Mouse (Mus musculus): ENCODE measurements around the gene Lrch4. TPM values are rescaled to one million over a fixed set of nuclear protein-coding genes. Genes with fewer than 3 reads are reported as not detected.

The Lrch4 gene
- polyA plus RNA-seq, 1 experiment from 2014 or later, result 42.6 TPM

GRCm38 (mm10) chr5:137631591-137631990 is 2.7 kb downstream of the Lrch4 start:
- peak overlapping the region; percentile 64 for H3K4me2 ChIP-seq (ENCODE audit: low read length)
- WGBS, result 53% methylated on average over 4 of the region's 4 CpGs
- H3K27ac ChIP-seq, result peak overlapping the region; percentile 96
- TF ChIP-seq CTCF (IDR thresholded peaks at IDR 0.05; ENCODE audit: low read depth), result no peak
- ATAC-seq (replicated peaks; ENCODE audit: low FRiP score, low read depth) (no peak), DNase-seq (ENCODE audit: low spot score) (no peak)
- peaks cover 27% of the 10 kb centered on the region; the same call in 1 of the 2 replicates for H3K36me3 ChIP-seq (ENCODE audit: insufficient read depth, low read length)
- peak overlapping the region; percentile 78; the same call in 1 of the 2 replicates for H3K9ac ChIP-seq (ENCODE audit: low read depth, low read length)
- no peaks in the 10 kb centered on the region for H3K27me3 ChIP-seq (ENCODE audit: insufficient read depth, low read length)
- H3K4me1 ChIP-seq (replicated peaks; ENCODE audit: insufficient read depth, low read length), result peaks cover 23% of the 10 kb centered on the region; the same call in 1 of the 2 replicates
- H3K9me3 ChIP-seq (replicated peaks; ENCODE audit: low read length), result no peaks in the 10 kb centered on the region
- H3K4me3 ChIP-seq (replicated peaks; ENCODE audit: low read depth, low read length), result peak overlapping the region; percentile 74; the same call in 1 of the 2 replicates

DNA sequence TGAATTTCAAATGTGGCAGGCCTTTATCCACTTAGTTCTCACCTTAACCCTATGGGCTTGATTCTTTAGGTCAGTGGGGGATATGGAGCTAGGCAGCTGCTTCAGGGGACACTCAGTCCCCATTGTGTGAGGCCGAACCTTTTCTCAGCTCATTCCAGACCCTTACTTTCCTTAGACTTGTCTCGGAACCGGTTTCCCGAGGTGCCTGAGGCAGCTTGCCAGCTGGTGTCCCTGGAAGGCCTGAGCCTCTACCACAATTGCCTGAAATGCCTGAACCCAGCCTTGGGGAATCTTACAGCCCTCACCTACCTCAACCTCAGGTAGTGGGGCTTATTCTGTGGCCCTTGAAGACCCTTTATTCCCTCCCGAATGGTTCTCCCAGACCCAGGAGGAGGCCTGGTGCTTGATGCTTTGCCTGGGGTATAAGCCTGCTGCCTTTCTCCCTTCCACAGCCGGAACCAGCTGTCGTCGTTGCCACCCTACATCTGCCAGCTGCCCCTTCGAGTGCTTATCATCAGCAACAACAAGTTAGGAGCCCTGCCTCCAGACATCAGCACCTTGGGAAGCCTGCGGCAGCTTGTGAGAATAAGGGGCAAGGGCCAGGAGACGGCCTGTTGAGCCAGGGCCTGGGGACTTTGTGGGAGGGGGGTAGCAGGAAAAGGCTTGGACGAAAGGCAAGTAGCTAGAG is 4.6 kb downstream of the Lrch4 start:
- 73% methylated on average over 12 of the region's 12 CpGs for WGBS
- DNase-seq (ENCODE audit: low spot score) (no peak), ATAC-seq (replicated peaks; ENCODE audit: low FRiP score, low read depth) (no peak)
- Histone ChIP-seq H3K9me3 (replicated peaks; ENCODE audit: low read length) (no peaks in the 10 kb centered on the region), H3K4me3 (replicated peaks; ENCODE audit: low read depth, low read length) (no peak overlapping the region), H3K9ac (ENCODE audit: low read depth, low read length) (no peak overlapping the region), H3K4me2 (ENCODE audit: low read length) (no peak overlapping the region), H3K27ac (0 out of 2 replicates have a peak overlapping the region, but pooled peaks have one; percentile 19), H3K4me1 (replicated peaks; ENCODE audit: insufficient read depth, low read length) (peaks cover 23% of the 10 kb centered on the region; the same call in 1 of the 2 replicates), H3K27me3 (ENCODE audit: insufficient read depth, low read length) (no peaks in the 10 kb centered on the region), H3K36me3 (ENCODE audit: insufficient read depth, low read length) (peaks cover 46% of the 10 kb centered on the region)
- no peak for TF ChIP-seq CTCF (IDR thresholded peaks at IDR 0.05; ENCODE audit: low read depth)

DNA sequence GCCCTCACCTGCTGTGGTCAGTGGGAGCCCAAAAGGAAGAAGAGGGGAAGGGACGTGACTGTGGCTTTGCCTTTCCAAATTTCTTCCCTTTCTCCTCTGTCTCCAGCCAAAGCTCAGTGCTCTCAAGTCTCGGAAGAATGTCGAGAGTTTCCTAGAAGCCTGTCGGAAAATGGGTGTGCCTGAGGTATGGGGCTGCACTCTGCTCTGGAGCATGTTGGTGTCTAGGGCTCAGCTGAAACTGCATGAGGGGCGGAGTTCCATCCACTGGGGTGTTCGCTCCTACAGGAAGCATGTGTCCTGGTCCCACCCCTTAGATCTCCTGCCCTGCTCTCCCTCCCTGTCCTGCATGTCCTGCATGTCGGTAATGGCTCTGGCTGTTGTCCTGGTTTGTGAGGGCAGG is 10.6 kb downstream of the Lrch4 start:
- DNase-seq (ENCODE audit: low spot score) (no peak), ATAC-seq (replicated peaks; ENCODE audit: low FRiP score, low read depth) (no peak)
- no peaks in the 10 kb centered on the region for H3K27me3 ChIP-seq (ENCODE audit: insufficient read depth, low read length)
- TF ChIP-seq CTCF (IDR thresholded peaks at IDR 0.05; ENCODE audit: low read depth), result no peak
- no peaks in the 10 kb centered on the region for H3K9me3 ChIP-seq (replicated peaks; ENCODE audit: low read length)
- no peak overlapping the region for H3K4me2 ChIP-seq (ENCODE audit: low read length)
- H3K27ac ChIP-seq, result no peak overlapping the region
- no peak overlapping the region for H3K4me3 ChIP-seq (replicated peaks; ENCODE audit: low read depth, low read length)
- no peaks in the 10 kb centered on the region for H3K4me1 ChIP-seq (replicated peaks; ENCODE audit: insufficient read depth, low read length)
- peaks cover 68% of the 10 kb centered on the region for H3K36me3 ChIP-seq (ENCODE audit: insufficient read depth, low read length)
- 85% methylated on average over 7 of the region's 7 CpGs for WGBS
- no peak overlapping the region for H3K9ac ChIP-seq (ENCODE audit: low read depth, low read length)

- Histone ChIP-seq H3K4me1 (replicated peaks; ENCODE audit: insufficient read depth, low read length) (peaks cover 10% of the 10 kb centered on the region; the same call in 1 of the 2 replicates), H3K9ac (ENCODE audit: low read depth, low read length) (no peak within 1 kb of the TSS), H3K27ac (no peak within 1 kb of the TSS), H3K27me3 (ENCODE audit: insufficient read depth, low read length) (no peaks in the 10 kb centered on the region), H3K4me2 (ENCODE audit: low read length) (no peak within 1 kb of the TSS), H3K4me3 (replicated peaks; ENCODE audit: low read depth, low read length) (no peak within 1 kb of the TSS), H3K36me3 (ENCODE audit: insufficient read depth, low read length) (peaks cover 58% of the 10 kb centered on the region), H3K9me3 (replicated peaks; ENCODE audit: low read length) (no peaks in the 10 kb centered on the region)
- ATAC-seq (replicated peaks; ENCODE audit: low FRiP score, low read depth), result no peak
- TF ChIP-seq CTCF (IDR thresholded peaks at IDR 0.05; ENCODE audit: low read depth), result peak; percentile 53; the same call in 1 of the 2 replicates
- DNase-seq (ENCODE audit: low spot score), result no peak
- WGBS, result 89% methylated on average over 19 of the region's 19 CpGs
These were observed 12.1 kb downstream of the Lrch4 start, which contains the start of gene Sap25 for GRCm38 (mm10) chr5:137641054-137641453. TSS of gene Sap25 (plus strand) at chr5:137641334.

DNA sequence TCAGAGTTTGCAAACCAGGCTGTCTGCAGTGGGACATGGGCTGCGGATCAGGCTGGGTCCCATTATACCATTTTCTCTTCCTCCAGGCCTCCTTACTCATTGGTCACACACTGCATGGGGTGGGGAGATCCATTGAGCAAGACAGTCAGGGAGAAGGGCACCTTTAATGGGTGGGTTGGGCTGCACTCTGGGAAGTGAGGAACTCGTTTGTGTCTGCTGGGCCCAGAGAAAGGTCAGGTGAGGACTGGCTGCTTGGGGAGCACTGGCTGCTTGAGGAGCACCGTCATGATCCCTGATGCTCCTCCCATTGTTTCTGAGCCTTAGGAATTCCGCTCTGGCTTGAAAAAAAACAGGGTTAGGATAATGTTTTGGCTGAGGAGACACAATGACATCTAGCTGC is 14.0 kb downstream of the Lrch4 start:
- H3K4me3 ChIP-seq (replicated peaks; ENCODE audit: low read depth, low read length), result no peak overlapping the region
- 39% methylated on average over 4 of the region's 4 CpGs for WGBS
- H3K36me3 ChIP-seq (ENCODE audit: insufficient read depth, low read length), result peaks cover 40% of the 10 kb centered on the region
- H3K9ac ChIP-seq (ENCODE audit: low read depth, low read length), result no peak overlapping the region
- ATAC-seq (replicated peaks; ENCODE audit: low FRiP score, low read depth) (no peak), DNase-seq (ENCODE audit: low spot score) (no peak)
- peaks cover 12% of the 10 kb centered on the region; the same call in 1 of the 2 replicates for H3K4me1 ChIP-seq (replicated peaks; ENCODE audit: insufficient read depth, low read length)
- H3K27me3 ChIP-seq (ENCODE audit: insufficient read depth, low read length), result no peaks in the 10 kb centered on the region
- H3K9me3 ChIP-seq (replicated peaks; ENCODE audit: low read length), result no peaks in the 10 kb centered on the region
- no peak for TF ChIP-seq CTCF (IDR thresholded peaks at IDR 0.05; ENCODE audit: low read depth)
- H3K4me2 ChIP-seq (ENCODE audit: low read length), result no peak overlapping the region
- no peak overlapping the region for H3K27ac ChIP-seq

GRCm38 (mm10) chr5:137644484-137644883 is 15.6 kb downstream of the Lrch4 start:
- ATAC-seq (replicated peaks; ENCODE audit: low FRiP score, low read depth) (no peak), DNase-seq (ENCODE audit: low spot score) (no peak)
- Histone ChIP-seq H3K4me1 (replicated peaks; ENCODE audit: insufficient read depth, low read length) (peaks cover 26% of the 10 kb centered on the region; the same call in 1 of the 2 replicates), H3K27me3 (ENCODE audit: insufficient read depth, low read length) (no peaks in the 10 kb centered on the region), H3K36me3 (ENCODE audit: insufficient read depth, low read length) (peaks cover 24% of the 10 kb centered on the region), H3K4me3 (replicated peaks; ENCODE audit: low read depth, low read length) (no peak overlapping the region), H3K4me2 (ENCODE audit: low read length) (0 out of 2 replicates have a peak overlapping the region, but pooled peaks have one; percentile 59), H3K9me3 (replicated peaks; ENCODE audit: low read length) (no peaks in the 10 kb centered on the region), H3K27ac (no peak overlapping the region), H3K9ac (ENCODE audit: low read depth, low read length) (no peak overlapping the region)
- no peak for TF ChIP-seq CTCF (IDR thresholded peaks at IDR 0.05; ENCODE audit: low read depth)
- WGBS, result 48% methylated on average over 19 of the region's 19 CpGs
